Mouse (Mus musculus): Measurements from ENCODE around the gene Mterf2. TPM values are rescaled to one million over a fixed set of nuclear protein-coding genes. Genes with fewer than 3 reads are reported as not detected.

Gene Mterf2
- polyA plus RNA-seq, 1 experiment, result not detected

DNA sequence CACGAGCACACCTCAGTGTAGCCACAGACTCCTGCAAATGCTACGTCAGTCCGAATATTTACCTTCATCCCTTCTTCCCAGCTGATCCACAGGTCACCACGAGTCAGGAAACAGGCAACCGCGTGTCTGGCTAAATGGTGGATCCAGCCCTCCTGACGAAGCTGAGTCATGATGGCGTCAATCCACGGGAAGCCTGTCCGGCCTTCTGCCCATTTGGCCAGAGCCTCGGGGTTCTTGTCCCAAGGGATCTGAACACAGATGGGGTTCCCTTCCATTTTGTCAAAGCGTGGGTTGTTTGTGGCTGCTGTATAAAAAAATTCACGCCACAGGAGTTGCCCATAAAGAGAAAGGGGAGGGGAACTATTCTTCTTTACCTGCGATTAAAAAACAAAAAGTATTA is 18.5 kb upstream of the Mterf2 start:
- H3K4me1 ChIP-seq (ENCODE audit: control insufficient read depth, insufficient read depth, low read length), result no peaks in the 10 kb centered on the region
- no peak overlapping the region for H3K4me3 ChIP-seq (ENCODE audit: insufficient read depth, low read length)
- TF ChIP-seq CTCF (IDR thresholded peaks at IDR 0.05; ENCODE audit: low read depth, low read length) (no peak), POLR2A (IDR thresholded peaks at IDR 0.05; ENCODE audit: borderline replicate concordance, low read depth, low read length) (no peak)
- H3K27ac ChIP-seq (ENCODE audit: insufficient read depth, low read depth, low read length), result no peak overlapping the region

DNA sequence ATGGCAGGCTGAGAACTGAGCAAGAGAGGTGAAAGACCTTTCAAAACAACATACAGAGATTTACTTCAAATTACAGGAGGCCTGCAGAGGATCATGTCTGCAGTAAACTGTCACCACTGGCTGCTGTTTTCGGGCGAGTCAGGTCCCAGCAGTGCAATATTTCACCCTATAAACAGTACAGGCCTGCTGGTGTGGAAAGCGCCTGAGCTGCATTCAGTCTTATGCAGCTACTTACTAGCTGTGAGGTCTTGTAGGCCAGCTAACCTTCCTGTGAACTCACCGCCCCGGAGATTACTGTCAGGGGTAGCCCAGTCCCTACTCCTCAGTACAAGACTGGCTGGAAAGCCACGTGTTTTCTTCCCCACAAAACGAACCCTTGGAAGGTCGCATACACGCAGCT is 13.6 kb upstream of the Mterf2 start:
- TF ChIP-seq CTCF (IDR thresholded peaks at IDR 0.05; ENCODE audit: low read depth, low read length) (no peak), POLR2A (IDR thresholded peaks at IDR 0.05; ENCODE audit: borderline replicate concordance, low read depth, low read length) (no peak)
- Histone ChIP-seq H3K4me3 (ENCODE audit: insufficient read depth, low read length) (no peak overlapping the region), H3K4me1 (ENCODE audit: control insufficient read depth, insufficient read depth, low read length) (no peaks in the 10 kb centered on the region), H3K27ac (ENCODE audit: insufficient read depth, low read depth, low read length) (no peak overlapping the region)

DNA sequence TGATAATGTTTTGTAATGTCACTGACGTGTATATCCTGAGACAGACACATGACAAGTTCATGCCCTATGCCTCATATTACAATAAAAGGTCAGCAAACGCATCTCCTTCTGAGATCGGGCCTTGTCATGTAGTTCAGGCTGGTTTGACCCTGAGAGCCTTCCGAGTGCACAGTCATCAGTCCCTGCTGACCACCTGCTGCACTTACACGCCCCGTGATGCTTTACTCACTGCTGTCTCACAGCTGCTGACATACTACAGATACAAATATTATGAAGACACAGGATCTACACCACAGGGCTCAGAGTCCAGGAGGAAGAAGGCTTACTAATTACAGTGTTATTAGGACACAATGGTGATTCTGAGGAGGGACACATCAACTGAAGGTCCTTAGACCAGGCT is 8.7 kb upstream of the Mterf2 start:
- H3K4me1 ChIP-seq (ENCODE audit: control insufficient read depth, insufficient read depth, low read length), result no peaks in the 10 kb centered on the region
- H3K4me3 ChIP-seq (ENCODE audit: insufficient read depth, low read length), result no peak overlapping the region
- TF ChIP-seq CTCF (IDR thresholded peaks at IDR 0.05; ENCODE audit: low read depth, low read length), result no peak
- TF ChIP-seq POLR2A (IDR thresholded peaks at IDR 0.05; ENCODE audit: borderline replicate concordance, low read depth, low read length), result no peak
- no peak overlapping the region for H3K27ac ChIP-seq (ENCODE audit: insufficient read depth, low read depth, low read length)

DNA sequence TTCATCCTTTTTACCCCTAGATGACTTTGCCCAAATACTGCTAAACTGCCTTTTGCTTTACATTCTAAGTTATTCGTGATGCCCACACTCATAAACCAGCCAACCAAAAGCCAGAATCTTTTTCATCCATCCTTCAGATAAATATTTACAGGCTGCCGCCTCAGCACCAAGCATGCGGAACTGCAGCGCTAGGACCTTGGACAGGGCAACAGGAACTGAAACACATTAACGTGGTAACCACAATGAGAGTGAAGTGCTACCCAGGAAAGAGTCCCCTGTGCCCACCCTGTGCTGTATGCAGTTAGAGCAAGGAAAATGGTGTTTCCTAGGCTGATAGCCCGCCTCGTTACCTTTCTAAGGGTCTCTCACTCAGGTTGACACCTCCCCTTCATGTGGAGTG is 626 bp upstream of the Mterf2 start:
- TF ChIP-seq CTCF (IDR thresholded peaks at IDR 0.05; ENCODE audit: low read depth, low read length) (no peak), POLR2A (IDR thresholded peaks at IDR 0.05; ENCODE audit: borderline replicate concordance, low read depth, low read length) (no peak)
- no peak overlapping the region for H3K27ac ChIP-seq (ENCODE audit: insufficient read depth, low read depth, low read length)
- H3K4me1 ChIP-seq (ENCODE audit: control insufficient read depth, insufficient read depth, low read length), result peaks cover 17% of the 10 kb centered on the region
- peak overlapping the region; percentile 52; the same call in 1 of the 2 replicates for H3K4me3 ChIP-seq (ENCODE audit: insufficient read depth, low read length)

DNA sequence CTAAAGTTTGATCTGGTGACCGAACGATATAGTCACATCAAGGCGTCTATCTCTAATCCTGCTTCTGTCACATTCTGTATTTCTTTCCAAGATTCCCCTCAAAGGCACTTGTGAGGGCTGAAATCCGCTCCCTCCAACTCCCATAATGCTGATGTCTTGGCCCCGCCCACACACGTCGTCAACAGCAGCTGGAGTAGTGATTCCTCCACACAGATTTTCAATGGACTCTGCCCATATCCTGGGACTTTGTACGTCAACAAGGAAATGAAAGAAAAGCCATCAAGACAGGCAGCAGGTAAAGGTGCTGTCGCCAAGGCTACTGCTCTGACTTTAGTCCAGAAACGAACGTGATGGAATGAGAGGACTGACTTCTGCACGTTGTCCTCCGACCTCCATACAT is 2.6 kb downstream of the Mterf2 start:
- no peak for TF ChIP-seq POLR2A (IDR thresholded peaks at IDR 0.05; ENCODE audit: borderline replicate concordance, low read depth, low read length)
- TF ChIP-seq CTCF (IDR thresholded peaks at IDR 0.05; ENCODE audit: low read depth, low read length), result no peak
- Histone ChIP-seq H3K4me3 (ENCODE audit: insufficient read depth, low read length) (no peak overlapping the region), H3K4me1 (ENCODE audit: control insufficient read depth, insufficient read depth, low read length) (peaks cover 17% of the 10 kb centered on the region), H3K27ac (ENCODE audit: insufficient read depth, low read depth, low read length) (no peak overlapping the region)

DNA sequence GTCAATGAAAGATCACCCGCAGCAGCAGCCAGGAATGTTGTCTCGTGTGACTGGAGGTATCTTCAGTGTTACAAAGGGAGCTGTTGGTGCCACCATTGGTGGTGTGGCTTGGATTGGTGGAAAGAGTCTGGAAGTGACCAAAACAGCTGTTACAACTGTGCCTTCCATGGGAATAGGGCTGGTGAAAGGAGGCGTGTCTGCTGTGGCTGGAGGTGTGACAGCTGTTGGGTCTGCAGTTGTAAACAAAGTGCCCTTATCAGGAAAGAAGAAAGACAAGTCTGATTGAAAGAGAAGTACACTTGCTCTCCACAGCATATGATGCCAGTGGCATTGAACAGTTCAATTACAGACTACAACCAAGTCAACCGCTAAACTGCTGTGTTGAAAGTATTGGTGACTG is 13.4 kb downstream of the Mterf2 start:
- H3K4me3 ChIP-seq (ENCODE audit: insufficient read depth, low read length), result no peak overlapping the region
- H3K27ac ChIP-seq (ENCODE audit: insufficient read depth, low read depth, low read length), result no peak overlapping the region
- no peak for TF ChIP-seq CTCF (IDR thresholded peaks at IDR 0.05; ENCODE audit: low read depth, low read length)
- no peak for TF ChIP-seq POLR2A (IDR thresholded peaks at IDR 0.05; ENCODE audit: borderline replicate concordance, low read depth, low read length)
- H3K4me1 ChIP-seq (ENCODE audit: control insufficient read depth, insufficient read depth, low read length), result no peaks in the 10 kb centered on the region

DNA sequence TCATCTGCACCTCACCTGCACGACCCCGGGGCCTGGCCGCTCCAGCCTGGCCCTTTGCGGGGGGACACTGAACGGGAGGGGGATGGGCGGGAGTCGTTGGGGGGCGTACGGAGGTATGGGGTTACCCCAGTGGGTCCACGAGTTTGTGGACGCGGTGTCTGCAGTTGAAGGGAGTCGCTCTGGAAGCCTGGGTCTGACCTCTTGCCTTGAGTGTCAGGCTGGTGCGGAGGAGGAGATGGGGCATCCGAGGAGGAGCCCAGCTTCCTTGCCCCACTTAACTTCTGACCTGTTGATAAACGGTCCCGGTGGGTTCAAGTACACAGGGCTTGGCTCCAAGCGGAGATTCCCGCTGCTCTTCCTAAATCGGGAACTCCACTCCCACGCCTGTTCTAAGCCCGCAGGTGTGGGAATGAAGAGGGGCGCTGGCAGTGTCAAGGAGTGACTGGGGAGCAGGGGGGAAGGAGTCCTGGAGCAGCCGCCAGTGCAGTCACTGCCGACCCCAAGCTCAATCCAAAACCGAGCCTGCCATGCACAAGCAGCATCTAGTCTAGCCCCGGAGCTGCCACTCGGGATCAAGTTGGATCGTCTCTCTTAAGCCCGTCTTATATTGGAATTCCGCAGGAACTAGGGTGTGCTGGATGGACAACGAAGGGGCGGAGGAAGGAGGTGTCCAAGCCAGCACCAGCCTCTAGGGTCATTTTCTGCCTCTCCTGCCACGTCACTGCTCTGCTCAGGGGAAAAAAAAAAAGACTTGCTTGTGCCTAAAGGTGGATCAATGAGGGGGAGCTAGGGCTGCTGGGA is 24.5 kb downstream of the Mterf2 start:
- no peak overlapping the region for H3K27ac ChIP-seq (ENCODE audit: insufficient read depth, low read depth, low read length)

DNA sequence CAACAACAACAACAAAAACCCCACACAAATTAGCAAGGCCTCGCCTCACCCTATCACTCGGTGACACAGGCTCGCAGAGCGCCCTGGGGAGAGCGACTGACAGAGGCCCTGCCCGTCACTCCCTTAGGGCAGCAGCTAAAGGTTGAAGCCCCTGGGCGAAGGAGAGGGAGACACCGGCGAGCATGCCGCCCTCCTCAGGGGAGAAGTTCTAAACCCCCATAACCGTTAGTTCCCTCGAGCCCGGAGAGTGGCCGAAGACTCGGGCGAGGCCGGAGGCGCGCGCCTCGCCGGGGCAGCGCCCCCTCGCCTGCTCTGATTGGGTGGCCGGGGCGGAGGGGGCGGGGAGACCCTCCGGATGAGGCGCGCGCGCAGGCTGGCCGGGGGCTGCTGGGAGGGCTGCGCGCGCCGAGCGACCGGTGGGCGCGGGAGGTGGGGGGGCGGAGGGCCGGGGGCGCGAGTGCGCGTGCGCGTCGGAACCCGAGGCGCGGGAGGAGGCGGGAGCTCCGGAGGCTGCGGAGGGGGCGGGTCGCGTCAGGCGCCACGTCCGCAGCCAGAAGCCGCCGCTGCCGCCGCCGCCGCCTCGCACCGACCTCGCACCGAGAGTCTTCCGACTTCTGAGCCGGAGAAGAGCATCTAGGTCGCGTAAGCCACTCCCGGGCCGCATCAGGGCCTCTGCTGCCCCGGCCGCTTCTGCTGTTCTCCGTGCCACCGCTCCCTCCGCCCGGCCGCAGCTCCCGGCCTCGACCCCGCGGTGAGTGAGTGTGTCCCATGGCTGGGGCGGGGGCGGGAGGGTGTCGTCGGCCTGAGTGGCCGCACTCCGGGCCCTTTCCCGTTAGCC is 25.4 kb downstream of the Mterf2 start, which contains the start of the genes Fhl4 and Tmem263:
Gene Fhl4 (minus strand): TSS at position 249 of the 838 bp plus-strand sequence.
Gene Tmem263 (plus strand): TSS at position 381 of the 838 bp plus-strand sequence.
- TF ChIP-seq CTCF (IDR thresholded peaks at IDR 0.05; ENCODE audit: low read depth, low read length), result no peak
- no peak for TF ChIP-seq POLR2A (IDR thresholded peaks at IDR 0.05; ENCODE audit: borderline replicate concordance, low read depth, low read length)
- Histone ChIP-seq H3K27ac (ENCODE audit: insufficient read depth, low read depth, low read length) (no peak within 1 kb of the TSS), H3K4me1 (ENCODE audit: control insufficient read depth, insufficient read depth, low read length) (peaks cover 4% of the 10 kb centered on the region; the same call in 1 of the 2 replicates), H3K4me3 (ENCODE audit: insufficient read depth, low read length) (peak within 1 kb of the TSS; percentile 97)

More for the DNA sequence above, 24.5 kb downstream of the Mterf2 start:
- Histone ChIP-seq H3K4me1 (ENCODE audit: control insufficient read depth, insufficient read depth, low read length) (peaks cover 4% of the 10 kb centered on the region; the same call in 1 of the 2 replicates), H3K4me3 (ENCODE audit: insufficient read depth, low read length) (peak overlapping the region; percentile 97)
- TF ChIP-seq CTCF (IDR thresholded peaks at IDR 0.05; ENCODE audit: low read depth, low read length) (no peak), POLR2A (IDR thresholded peaks at IDR 0.05; ENCODE audit: borderline replicate concordance, low read depth, low read length) (no peak)

DNA sequence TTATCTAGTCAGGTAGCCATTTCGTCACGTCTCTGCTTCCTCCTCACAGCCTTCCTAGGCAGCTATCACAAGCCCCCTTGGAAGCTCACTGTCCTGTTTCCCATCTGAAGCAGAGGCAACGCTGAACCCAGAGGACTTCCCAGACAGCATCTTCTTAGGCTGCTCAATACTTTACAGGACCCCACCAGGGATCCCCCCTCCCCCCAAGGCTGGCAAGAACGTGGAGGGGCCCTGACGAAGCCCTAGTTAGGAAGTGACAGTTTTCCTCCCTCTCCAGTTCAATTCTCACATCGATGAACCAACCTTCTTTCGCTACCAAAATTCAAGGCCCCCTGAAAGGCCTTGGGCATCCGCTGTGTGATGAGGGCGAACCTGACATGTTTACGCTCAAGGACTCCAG is 26.0 kb downstream of the Mterf2 start:
- TF ChIP-seq POLR2A (IDR thresholded peaks at IDR 0.05; ENCODE audit: borderline replicate concordance, low read depth, low read length) (no peak), CTCF (IDR thresholded peaks at IDR 0.05; ENCODE audit: low read depth, low read length) (no peak)
- Histone ChIP-seq H3K27ac (ENCODE audit: insufficient read depth, low read depth, low read length) (no peak overlapping the region), H3K4me3 (ENCODE audit: insufficient read depth, low read length) (peak overlapping the region; percentile 67), H3K4me1 (ENCODE audit: control insufficient read depth, insufficient read depth, low read length) (peaks cover 4% of the 10 kb centered on the region; the same call in 1 of the 2 replicates)

All from bone marrow macrophage, adult 2 months (primary cell).